Mouse (Mus musculus): ENCODE measurements around the gene Ankrd13b.

The Ankrd13b gene

GRCm38 (mm10) chr11:77508068-77509021, 18.9 kb upstream of the Ankrd13b start:
- DNase-seq, result peak; percentile 74 to 89

- no peak for DNase-seq
Measured at GRCm38 (mm10) chr11:77507426-77507825, 17.9 kb upstream of the Ankrd13b start.

DNA sequence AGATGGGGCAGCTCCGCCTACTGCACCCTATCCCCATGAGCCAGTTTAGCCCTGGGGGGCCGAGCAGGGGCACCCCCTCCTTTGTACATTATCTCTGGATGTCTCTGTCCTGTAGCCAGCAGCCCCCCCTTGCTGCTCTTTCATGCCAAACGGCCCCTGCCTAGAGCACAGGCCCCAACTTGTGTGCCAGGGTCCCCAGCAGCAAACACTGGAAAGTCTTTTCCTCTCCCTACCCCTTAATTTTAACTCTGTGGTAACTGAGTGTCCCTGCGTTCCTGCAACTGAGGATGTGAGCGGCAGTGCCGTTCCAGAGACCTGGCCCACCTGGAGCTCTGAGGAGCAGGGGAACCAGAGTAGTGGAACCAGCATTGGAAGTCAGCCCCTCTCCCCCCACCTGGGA, 17.5 kb upstream of the Ankrd13b start:
- no peak for DNase-seq

GRCm38 (mm10) chr11:77506273-77506672, 16.8 kb upstream of the Ankrd13b start:
- no peak for DNase-seq

- DNase-seq, result no peak
Measured at GRCm38 (mm10) chr11:77505291-77505980, 16.0 kb upstream of the Ankrd13b start.

DNA sequence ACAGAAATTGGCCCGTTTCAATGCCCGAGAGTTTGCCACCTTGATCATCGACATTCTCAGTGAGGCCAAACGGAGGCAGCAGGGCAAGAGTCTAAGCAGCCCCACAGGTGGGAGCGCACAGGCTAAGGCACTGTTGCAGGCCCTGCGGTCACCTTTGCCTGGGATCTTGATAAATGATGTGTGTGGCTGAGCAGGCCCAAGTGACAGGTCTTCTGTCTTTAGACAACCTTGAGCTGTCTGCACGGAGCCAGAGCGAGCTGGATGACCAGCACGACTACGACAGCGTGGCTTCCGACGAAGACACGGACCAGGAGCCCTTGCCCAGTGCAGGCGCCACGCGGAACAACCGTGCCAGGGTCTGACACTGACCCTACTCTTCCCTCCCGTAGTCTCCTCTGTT, 14.9 kb upstream of the Ankrd13b start:
- no peak for DNase-seq

DNA sequence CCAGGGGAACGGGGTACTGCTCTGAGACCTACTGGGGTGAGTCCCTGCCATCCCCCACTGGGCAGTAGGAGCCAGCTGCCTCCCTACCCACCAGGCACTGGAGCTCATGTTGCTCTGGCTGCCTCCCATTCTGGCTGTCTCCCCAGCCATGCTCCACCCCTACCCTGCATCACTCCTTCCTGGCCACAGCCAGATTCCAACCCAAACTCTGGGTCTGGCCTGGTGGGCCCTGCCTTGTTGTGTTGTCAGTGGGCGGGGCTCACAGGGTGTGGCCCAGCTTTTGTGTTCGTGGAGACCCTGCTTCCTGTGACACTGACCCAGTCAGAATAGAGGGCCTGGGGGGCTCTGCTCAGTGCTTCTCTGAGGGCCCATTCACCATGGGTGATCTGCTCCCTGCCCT, 14.0 kb upstream of the Ankrd13b start:
- no peak for DNase-seq

DNA sequence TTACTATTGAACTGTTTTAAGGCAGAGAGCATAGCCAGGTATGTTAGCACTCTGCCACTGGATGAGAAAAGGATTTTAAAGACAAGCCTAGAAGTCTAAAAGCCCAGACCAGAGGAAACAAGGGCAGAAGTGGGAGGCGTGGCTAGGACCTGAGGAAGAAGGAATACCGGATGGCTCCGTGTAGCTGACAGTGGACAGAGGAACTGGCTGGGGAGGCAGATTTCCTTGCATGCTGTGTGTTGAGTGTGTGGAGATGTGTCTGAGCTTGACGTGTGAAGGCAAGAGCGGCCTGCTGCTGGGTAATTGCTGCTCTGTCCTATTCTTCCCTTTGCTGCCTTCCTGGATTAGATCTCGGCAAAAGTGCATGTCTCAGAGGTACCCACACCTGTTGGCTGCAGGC, 13.0 kb upstream of the Ankrd13b start:
- no peak for DNase-seq

GRCm38 (mm10) chr11:77501971-77502370, 12.5 kb upstream of the Ankrd13b start:
- no peak for DNase-seq

DNA sequence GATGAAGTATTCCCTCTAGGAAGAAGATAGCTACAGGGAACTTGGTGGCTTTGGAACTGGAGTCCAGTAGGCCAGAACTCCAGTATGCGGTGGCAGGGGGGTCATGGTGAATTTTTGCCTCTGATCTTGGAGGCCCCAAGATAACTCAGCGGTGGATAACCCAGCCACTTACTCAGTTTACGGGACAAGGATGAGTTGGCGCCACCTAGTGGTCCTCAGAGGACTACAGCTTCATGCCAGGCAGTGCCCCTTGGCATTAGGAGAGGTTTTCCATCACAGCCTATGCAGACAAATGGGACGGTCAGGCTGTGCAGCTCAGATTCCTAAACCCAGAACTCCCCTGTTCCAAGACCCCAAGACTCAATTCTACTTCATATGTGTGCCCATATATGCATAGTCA, 11.9 kb upstream of the Ankrd13b start:
- DNase-seq, result peak; percentile 47 to 73

GRCm38 (mm10) chr11:77500361-77501325, 11.2 kb upstream of the Ankrd13b start:
- no peak for DNase-seq

GRCm38 (mm10) chr11:77499354-77499753, 9.9 kb upstream of the Ankrd13b start:
- DNase-seq, result no peak

GRCm38 (mm10) chr11:77498261-77499139, 9.0 kb upstream of the Ankrd13b start:
- DNase-seq, result no peak

- DNase-seq, result no peak
Measured at GRCm38 (mm10) chr11:77497851-77498250, 8.4 kb upstream of the Ankrd13b start.

- DNase-seq, result peak in 1 of 2 experiments; percentile 63
Measured at GRCm38 (mm10) chr11:77497341-77497756, 7.9 kb upstream of the Ankrd13b start.

DNA sequence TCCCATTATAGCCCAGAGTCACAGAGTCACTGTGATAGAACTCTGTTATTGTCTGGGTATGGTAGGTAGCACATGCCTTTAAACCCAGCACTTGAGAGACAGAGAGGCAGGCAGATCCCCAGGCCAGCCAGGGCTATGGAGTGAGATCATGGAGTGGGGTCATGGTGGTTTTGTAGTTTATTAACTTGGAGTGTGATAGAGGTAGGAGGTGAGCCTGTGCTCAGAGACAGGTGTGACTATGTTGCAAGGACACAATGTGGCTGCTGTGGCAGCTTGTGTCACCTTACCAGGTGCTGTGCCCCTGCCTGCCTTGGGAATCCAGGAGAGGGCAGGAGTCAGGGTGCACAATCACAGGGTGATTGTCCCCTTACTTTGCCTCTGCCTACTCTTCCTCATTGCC, 6.0 kb upstream of the Ankrd13b start:
- DNase-seq, result no peak

GRCm38 (mm10) chr11:77494782-77495181, 5.3 kb upstream of the Ankrd13b start:
- no peak for DNase-seq

DNA sequence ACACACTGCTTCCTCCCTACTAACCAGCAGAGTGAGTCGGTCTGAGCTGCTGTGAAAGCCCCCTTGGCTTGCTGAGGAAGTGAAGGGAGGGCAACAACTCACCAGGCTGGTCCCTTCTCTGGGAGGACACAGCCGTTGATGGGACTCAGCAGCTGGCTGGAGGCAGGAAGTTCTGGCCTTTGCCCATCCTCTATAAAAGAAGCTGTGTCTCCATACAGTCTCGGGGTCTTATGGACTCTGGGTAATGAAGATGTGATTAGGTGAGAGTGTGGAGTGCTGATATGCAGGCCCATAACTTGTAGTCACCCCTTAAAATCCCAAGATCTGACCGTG, 4.8 kb upstream of the Ankrd13b start:
- no peak for DNase-seq

DNA sequence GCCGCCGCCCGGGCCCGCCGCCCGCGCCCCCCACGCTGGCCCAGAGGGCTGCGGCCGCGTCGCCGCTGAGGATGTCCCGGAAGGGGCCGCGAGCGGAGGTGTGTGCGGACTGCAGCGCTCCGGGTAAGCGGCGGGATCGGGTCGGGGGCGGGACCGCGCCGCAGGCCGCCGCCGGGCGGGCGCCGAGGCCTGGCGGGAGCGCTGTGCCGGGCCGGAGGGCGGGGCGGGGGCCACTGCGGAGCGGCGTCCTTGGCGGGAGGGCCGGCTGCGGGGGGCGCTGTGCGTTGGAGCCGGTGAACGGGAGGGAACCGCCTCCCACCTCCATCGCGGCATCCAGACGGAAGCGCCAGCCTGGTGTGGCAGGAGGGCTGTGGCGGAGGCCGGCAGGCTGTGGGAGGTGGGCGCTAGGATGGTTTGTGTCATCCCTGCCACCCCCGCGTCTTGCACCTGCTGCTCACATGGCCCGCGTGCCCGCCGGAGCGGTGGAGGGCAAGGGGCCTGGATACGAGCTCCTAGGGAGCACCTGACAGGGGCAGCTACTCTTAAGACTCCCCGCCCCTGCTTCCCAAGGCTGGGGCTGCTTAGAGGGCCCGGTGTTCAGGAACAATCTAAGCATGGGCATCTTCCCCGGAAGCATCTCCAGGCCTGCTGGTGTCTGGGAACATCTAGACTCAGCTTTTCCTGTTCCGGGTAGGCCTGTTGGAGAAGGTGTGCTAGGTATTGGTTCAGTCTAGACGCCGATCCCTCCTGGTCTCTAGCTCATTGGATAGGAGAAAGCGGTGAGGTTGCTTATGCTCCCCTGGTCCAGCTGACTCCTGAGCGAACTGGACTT, 4.2 kb upstream of the Ankrd13b start, which contains the start of gene Git1:
TSS of gene Git1 (plus strand) at position 51 of the 832 bp plus-strand sequence.
- peak; percentile 39 to 48 for DNase-seq

- peak; percentile 91 to 93 for DNase-seq
Measured at GRCm38 (mm10) chr11:77492911-77493332, 3.4 kb upstream of the Ankrd13b start.

Data from spleen, adult 18-20 months (tissue).